Mouse (Mus musculus): Measurements from ENCODE around the gene Rpl29. TPM values are rescaled to one million over a fixed set of nuclear protein-coding genes. Genes with fewer than 3 reads are reported as not detected.

Gene Rpl29
- polyA plus RNA-seq, 3 experiments from 2014 or later, result 1,038 to 1,832 (median 1,102) TPM

DNA sequence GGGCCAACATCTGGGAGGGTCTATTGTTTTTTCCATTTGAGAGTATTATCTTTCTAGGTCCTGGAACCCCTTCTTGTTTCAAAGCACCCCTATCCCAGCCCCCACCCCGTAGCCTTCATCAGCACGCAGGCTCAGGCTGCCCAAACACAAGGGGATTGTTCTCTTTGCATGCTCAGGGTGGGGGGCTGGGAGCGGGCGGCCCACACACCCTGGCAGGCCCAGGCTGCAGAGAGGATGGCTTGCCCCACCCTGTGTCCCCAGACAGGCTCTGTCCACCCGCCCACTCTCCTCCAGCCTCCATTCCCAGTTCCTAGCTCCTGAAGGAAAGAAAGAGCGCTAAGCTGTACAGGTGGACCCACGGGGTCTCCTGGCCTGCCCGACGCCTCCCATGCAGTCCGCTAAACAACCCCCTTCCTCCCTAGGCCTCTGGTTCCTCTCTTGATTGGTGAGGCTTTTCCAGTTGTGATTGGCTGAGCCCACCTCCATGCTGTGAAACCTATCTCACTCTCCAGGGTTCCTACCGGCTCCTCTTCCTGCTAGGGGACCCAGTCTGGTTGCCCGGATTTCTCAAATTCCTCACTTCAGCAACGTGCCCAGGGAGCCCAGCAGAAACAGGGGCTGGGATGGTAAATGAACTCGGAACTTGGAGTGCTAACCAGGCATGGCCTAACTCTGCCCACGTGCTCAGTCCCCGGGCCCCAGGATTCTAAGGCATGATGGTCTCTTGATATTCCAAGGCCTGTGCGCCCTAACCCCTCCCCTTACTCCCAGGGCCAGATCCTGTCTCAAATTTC, 25.8 kb downstream of the Rpl29 start:
- ATAC-seq, result no peak

DNA sequence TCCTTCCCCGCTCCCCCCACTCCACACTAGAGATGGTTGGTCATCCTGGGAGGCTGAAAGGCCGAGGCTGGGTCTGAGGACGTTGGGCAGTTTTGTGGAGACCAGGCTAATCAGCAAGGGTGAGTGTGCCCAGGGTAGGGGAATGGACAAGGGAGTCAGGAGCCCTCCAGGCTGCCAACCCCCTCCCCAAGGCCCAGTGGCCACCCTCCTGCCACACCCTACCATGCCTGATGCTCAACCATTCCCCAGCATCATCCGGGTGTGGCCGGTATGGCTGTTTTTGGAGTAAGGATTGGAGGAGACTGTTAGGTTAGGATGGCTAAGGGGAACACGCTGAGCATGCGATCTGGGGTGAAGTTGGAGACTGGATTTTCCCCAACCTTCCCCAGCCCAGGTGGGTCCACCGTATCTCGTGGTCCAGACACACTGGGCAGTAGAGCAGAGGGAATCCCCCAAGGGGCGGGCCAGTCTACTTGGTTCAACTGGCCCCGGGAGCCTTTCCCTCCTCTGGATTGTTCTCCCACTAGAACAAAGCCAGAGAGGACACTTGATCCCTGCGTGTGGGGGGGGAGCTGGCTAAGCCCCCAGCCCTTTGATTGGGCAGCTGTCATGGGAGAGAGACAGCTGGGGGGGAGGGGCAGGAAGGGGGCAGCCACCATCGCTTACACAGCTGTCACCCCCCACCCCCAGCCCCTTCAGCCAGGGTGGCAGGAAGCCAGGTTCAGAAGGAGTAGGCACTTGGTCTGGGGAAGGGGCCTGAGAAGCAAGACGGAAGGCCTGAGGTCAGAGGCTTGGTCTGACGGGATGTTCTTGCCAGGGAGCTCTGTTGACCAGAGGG, 27.3 kb downstream of the Rpl29 start:
- ATAC-seq, result no peak

DNA sequence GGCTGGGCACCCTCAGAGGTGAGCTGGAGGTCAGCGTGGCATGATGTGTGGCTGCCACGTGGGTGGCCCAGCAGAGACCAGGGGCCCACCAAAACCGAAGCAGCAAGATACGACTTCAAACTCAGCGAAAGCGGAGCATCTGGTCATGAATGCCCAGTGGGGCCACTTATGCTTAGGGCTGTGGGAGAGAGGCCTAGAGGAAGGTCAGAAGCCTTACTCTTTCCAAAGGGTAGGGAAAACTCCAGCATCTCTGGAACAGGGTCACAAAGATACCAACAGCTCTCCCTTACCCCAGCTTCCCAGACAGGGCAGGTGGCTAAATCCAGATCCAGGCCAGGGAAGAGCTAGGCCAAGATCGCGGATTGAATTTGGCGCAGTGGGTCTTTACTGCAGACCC, 27.9 kb downstream of the Rpl29 start:
- no peak for ATAC-seq

DNA sequence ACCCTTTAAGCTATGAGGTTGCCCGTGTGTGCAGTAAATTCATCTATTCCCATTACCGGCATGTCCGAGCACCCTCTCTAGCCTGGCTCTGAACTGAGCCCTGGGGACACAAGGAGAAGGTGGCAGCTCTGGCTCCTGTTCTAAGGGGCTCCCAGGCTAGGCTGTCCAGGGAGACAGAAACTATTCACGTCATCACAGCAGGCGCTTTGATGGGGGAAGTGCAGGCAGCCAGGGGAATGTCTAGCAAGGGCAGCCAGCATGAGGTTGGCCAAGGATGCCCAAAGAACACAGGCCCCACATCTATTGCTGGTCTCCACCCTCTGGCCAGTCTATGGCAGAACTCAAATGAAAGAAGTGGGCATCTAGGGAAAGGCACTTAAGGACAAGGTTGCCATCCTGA, 28.7 kb downstream of the Rpl29 start:
- ATAC-seq, result no peak

DNA sequence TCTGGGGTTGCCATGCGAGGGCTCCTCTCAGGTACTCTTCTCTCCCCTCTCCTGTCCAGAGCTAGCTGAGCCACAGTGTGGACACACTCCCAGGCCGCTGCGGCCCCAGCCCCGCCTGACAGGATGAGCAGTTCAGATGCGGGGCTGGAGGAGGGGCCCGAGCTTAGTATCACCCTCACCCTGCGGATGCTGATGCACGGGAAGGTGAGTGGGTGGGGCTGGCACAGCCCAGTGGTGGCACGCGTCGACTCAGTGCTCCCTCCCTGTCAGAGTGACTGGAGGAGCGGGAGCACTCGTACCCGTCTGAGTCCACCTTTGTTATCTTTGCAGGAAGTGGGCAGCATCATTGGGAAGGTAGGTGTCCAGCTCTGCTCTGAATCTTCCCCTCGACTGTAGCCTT, 30.7 kb downstream of the Rpl29 start:
- no peak for ATAC-seq

DNA sequence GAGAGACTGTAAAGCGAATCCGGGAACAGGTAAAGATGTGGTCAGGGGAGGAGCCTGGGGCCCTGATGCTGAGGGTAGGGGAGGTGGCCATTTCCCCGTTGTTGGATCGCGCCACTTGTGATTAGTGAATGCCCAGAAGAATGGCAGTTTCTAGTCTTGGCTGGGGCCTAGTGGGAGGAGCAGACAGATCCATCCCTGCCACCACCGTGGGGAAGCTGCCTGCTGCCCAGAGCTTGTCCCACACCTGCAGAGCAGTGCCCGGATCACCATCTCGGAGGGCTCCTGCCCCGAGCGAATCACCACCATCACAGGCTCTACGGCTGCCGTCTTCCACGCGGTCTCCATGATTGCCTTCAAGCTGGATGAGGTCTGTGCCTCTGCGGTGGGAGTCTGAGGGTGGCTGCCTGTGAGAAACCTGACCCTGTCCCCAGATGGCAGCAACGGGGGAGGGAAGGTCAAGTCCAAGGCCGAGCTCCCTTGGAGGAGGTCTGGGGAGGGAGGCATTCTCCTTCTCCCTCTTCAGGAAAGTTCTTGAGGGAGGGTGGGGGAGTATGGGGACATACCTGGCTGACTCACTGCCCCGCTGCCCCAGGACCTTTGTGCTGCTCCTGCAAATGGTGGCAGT, 31.3 kb downstream of the Rpl29 start:
- ATAC-seq, result no peak

DNA sequence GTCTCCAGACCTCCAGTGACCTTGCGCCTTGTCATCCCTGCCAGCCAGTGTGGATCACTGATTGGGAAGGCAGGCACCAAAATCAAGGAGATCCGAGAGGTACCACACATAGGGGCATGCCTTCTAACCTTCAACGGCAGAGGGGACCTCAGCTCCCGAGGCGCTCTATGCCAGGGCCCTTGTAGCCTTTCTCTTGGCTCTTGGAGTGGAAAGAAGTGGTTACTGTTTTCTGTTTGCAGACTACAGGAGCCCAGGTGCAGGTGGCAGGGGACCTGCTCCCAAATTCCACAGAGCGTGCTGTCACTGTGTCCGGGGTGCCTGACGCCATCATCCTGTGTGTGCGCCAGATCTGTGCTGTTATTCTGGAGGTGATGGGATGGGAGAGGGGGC, 31.8 kb downstream of the Rpl29 start:
- no peak for ATAC-seq

DNA sequence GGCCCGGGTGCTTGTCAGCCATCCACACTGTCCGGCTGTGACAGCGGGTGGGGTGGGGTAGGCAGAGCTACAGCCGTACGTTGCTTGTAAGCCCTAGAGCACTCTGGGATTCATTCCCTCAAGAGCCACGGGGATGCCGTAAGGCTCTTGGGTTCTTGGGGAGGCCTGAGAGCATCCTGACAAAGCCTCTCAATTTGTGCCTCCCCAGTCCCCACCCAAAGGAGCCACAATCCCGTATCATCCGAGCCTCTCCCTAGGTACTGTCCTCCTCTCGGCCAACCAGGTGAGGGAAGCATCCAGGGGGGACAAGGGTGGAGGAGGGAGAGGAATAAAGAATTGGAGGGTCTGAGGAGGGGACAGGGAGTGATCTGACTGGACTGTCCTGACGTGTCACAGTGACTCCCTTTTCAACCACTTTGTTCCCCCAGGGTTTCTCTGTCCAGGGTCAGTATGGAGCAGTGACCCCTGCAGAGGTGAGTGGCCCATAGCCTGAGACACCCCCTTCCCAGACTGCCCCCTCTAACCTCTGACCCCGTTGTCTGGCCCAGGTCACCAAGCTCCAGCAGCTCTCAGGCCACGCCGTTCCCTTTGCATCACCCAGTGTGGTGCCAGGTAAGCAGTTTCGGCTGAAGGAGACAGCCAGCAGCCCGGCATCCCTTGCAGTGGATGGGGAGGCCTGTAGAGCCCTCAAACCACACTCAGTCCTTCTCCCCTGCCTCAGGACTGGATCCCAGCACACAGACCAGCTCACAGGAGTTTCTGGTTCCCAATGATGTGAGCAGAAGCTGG, 32.6 kb downstream of the Rpl29 start:
- ATAC-seq, result no peak

DNA sequence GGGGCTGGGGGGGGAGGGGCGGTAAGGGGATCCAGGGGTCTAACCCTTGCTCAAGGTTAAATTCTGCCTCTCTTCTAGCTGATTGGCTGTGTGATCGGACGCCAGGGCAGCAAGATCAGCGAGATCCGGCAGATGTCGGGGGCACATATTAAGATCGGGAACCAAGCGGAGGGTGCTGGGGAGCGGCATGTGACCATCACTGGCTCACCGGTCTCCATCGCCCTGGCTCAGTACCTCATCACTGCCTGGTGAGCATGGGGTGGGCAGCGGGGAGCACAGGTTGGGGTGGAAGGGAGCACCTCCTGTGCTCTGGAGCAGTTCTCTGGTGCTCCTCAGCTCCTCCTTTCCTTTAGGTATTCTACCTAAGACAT, 33.2 kb downstream of the Rpl29 start:
- no peak for ATAC-seq

DNA sequence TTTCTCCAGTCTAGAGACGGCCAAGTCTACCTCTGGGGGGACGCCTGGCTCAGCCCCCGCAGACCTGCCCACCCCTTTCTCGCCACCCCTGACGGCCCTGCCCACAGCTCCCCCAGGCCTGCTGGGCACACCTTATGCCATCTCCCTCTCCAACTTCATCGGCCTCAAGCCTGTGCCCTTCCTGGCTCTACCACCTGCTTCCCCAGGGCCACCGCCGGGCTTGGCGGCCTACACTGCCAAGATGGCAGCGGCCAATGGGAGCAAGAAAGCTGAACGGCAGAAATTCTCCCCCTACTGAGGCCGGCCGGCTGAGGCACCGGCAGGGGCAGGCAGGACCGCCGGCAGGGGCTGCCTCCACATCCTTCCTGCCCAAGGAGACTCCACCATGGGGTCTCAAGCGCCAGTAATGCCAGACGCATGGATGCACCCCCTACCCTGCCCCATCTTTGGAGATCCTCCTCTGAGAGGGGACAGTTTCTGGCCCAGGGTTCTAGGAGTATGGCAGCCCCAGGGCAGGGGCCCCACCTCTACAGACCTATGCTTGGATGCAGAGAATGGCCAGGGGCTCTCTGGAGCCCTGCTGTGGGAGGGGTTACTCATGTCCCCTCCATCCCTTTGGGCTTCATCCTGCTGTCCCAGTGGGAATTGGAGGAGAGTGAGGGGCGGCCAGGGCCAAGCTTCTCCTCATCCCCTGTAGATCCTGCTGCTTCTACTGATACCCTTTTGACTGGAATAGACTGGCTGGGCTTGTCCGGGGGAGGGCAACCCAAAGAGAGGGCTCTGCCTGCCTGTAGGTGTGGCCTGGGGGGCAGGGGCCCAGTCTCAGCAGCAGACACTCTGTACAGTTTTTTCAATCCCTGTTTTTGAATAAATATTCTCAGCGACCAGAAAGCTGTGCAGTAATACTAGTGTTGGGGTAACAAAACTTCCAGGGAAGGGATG, 34.1 kb downstream of the Rpl29 start:
- ATAC-seq, result no peak

DNA sequence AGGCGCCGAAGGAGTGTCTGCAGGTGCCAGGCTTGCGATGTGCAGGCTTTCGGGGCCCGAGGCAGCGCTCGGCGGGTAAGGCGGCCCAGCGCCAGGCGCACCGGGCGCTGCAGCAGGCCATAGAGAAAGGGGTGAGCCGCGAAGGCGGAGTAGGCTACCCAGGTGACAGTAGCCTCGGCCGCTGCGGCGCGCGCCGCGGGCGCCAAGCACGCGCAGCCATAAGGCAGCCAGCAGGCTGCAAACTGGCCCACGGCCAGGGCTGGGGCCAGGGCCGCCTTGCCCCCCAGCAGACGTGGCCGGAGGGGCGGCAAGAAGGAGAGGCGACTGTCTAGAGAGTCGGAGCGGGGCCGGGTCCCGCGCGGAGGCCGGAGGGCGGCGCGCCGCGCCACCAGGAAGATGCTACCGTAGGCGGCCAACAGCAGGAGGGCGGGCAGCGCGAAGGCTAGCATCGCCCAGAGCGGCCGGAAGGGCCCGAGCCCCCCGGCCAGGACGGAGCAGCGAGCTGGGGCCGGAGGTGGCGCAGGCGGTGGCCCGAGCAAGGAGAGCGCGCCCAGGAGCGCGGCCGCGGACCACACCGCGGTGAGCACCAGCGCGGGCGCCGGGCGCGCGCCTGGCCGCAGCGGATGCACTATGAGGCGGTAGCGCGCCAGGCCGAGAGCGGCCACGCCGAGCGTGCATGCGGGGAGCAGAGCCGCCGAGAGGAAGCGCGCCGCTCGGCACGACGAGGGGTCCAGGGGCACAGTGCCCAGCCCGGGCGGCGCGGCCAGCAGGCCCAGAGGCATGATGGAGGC, 35.7 kb downstream of the Rpl29 start:
- peak; percentile 44 for ATAC-seq

DNA sequence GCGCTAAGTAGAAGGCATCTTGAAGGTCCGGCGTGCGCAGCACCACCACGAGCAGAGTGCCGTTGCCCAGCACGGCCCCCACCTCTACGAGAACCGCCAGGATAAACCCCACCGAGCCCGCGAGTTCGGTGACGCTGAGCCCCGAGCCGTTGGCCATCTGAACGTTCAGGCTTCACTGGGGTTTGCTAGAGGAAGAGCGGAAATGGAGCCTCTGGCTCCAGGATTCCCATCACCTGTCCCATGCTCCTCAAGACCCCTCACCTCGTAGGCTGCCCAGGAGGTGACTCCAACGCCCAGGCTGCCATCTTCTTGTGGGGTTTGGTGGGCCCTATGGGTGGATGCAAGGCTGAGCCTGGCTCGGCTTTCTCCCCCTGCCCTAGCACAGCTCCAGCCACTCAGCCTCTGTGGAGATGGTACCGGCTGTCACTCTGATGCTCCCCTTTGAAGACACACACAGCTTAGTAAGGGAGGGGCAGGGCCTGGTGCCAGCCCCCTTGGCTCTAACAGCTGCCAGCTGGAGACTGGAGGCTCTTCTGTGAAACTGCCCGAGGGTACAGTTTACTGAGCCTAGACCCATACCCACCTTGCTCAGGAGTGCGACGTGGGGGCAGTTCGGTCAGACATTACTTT, 36.4 kb downstream of the Rpl29 start, which contains the start of gene Gpr62:
Gpr62 (minus strand) TSS at position 368 of the 630 bp plus-strand sequence.
- no peak for ATAC-seq

DNA sequence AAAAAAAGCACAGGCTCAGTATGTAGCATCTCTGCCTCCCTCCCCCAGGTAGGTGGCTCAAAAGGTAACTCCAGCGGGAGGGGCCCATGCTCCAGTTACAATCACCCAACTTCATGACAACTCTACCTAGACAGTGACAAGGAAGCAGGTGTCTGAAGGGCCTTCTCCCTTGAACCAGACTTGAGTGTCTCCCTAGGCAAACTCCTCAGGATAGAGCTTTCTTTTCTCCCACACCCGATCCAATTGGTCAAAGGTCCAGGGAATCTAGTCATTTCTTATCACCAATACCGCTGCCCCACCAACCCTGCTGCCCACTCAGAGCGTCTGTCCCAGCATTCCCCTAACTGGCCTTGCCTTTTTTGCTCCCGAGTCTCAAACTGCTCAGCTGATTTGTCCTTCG, 37.5 kb downstream of the Rpl29 start:
- no peak for ATAC-seq

DNA sequence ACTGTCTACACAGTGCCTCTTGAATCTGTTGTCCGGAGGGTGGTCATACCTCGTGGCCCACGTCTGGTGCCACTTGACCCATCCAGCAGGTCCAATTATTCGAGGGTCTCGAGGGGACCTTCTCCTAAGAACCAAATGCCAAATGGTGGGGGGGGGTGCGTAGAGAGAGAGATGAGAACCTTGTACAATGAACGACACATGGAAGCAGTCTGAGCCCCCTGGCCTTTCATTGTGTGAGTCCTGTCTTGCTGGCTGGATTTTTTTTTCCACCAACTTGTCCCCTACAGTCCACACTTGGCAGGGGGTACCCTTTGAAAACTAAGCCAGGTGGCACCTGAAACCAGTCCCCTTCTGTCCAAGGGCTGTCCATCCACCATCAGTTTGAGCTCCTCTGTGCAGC, 38.5 kb downstream of the Rpl29 start:
- no peak for ATAC-seq

DNA sequence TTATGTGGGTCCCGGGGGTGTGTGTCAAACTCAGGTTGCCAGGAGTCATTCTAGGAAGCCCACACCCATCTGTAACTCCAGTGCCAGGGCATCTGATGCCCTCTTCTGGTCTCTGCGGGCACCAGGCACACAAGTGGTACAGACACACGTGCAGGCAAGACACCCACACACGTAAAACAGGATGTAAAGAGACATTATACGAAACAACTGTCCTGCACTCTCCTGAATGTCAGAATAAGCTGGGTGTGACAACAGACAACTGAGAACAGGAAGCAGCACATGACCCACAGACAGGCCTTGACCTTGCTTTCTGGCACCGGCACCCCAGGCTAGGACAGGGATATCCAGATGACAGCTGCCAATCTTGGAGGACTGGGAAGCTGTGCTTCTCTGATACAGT, 40.1 kb downstream of the Rpl29 start:
- ATAC-seq, result peak; percentile 58

DNA sequence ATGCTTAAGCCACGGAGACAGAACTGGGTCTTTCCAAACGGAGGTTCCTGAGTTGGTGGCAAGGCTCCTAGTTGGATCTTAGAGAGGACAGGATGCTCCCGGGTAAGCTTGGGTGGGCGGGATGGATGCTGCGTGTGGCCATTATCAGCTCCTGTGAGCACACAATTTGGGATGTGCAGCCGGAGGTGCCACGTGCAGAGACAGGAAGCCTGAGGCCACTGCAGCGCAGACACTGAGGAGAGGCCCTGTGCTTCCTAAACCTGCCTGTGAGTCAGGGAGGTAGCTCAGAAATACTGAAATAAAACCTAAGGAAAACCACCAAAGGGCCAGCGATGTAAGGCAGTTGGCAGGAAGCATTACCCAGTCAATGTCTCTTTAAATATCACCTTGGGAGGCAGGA, 40.5 kb downstream of the Rpl29 start:
- ATAC-seq, result no peak

DNA sequence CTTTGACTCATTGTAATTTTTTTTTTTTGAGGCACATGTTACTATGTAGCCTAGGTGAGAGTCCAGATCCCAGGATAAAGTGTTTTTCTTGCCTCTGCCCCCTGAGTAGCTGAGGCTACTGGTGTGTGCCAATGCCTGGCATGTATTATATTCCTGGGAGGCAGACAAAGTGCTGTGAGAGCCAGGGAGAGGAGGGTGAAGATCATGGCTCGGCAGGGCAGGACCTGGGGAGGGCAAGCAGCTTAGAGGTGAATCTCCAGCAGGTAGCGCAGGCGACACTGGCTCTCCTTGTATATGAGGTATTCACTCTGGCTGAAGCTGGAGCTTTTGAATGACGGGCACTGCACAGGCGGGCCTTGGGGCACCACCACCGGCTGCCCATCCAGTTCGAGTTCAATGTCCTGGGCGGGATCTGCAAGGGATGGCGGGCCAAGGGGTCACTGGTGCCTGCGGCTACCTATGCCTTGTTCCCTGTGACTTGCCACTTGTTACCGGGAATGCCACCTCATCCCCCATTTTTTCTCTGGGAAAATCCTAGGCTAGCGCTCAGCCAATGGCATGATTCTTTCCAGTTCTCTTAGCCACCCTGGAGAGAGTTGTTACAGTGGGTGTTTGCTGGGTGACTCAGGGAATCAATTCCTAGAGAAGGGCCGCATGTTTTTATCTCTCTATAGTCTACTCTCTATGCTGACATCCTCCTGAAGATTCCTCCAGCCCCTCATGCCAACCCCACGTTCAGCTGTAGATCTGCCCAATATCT, 41.9 kb downstream of the Rpl29 start:
- ATAC-seq, result no peak

DNA sequence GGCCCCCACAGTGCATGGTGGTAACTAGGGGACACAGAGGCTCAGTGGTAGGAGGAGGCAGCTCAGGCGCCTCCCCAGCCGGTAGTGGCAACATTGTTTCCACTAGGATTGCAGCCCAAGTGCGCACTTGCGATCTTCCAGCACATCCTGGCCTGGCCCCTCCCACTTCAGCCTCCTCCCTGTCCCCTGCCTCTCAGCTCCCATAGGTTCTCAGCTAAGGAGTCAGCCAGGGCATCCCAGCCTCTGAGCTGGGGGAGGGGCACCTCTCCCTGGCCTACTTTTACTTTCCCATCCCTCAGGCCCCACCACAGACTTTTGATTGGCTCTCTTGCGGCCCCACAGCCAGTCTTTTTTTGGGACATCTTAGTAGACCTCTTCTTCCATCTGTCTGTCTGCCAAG, 42.6 kb downstream of the Rpl29 start:
- no peak for ATAC-seq

DNA sequence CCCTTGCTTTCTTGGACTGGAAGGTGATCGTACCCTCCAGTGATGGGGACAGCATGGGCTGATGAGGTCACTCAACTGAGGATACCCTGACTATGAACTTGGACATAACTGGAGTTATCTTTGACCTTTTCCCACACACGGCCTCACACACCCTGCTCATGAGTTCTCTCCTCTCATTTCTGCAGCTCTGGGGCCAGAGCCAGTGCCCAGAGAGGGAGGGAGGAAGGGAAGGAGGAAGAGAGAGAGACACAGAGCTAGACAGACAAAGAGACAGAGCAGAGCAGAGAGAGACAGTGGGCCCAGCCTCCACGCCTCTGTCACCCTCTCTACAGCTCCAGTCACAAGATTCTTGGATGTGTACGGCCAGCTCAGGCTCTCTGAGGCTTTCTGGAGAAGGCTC, 43.1 kb downstream of the Rpl29 start:
- ATAC-seq, result no peak

Measured in inflammation-experienced regulatory T-cells, adult 6 months (primary cell).